Mouse (Mus musculus): Measurements from ENCODE around the gene Fbl. TPM values are rescaled to one million over a fixed set of nuclear protein-coding genes. Genes with fewer than 3 reads are reported as not detected.
"Not testable (repeated sequence)": the region's sequence is repeated elsewhere in the genome, so short reads cannot be mapped to it uniquely, and the experiment has no call there.

Gene Fbl
- 22.2 and 25.3 TPM in 2 replicates for polyA plus RNA-seq (2014; fragmentation: Nextera tagmentation; extraction: Ambion mirVana)

DNA sequence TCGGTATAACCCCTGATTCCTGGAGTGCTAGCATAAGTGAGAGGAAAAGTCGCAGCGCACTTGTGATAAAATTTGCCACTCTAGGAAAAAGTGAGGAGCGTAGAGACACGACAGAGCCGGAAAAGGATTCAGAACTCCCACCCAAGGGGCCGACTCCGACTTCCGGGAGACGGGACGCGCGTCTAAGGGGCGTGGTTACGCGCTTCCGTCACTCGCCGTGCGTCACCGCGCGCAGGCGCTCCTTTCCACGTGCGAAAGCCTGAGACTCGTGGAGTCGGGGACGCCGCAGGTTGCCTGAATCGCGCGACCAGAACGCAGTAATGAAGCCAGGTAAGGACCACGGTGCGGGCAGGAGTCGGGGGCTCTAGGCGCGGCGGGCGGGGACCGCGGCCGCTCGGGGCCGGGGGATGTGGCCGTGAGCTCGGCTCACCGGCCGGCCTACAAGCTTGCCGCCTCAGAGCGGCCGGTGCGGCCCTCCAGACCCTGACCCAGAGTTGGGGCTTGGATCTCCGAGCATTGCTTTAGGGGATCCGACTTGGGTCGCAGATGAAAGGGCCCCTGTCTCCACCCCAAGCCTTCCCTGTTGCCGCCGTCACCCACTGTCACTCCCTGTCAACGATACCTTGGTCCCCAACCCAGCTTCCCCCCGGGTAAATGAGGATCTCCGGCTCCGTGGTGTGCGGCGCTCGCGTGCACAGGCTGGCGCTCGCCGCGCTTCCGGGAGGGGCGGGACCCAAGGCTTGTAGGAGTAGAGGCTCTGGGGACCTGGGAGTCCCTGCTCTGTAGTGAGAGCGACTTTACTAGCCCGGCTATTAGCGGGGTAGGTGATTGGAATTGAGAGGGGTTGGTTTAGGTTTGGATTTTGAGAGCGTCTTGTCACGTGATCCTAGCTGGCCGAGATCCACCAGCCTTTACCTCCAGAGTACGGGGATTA lies at the start of gene Fbl:
Gene Fbl (plus strand): TSS at position 222 of the 934 bp plus-strand sequence.
- no peaks in the 10 kb centered on the region for H3K36me3 ChIP-seq (ENCODE audit: control insufficient read depth, insufficient read depth, low read length)
- H3K9ac ChIP-seq (replicated peaks; ENCODE audit: low read depth, low read length), result peak within 1 kb of the TSS; percentile 46
- peak; percentile 90 for ATAC-seq (ENCODE audit: low read depth)
- no peaks in the 10 kb centered on the region; the same call in 1 of the 2 replicates for H3K9me3 ChIP-seq (ENCODE audit: control insufficient read depth, low read length)
- H3K27ac ChIP-seq (ENCODE audit: low read depth, low read length), result peak within 1 kb of the TSS; percentile 80
- H3K4me1 ChIP-seq (ENCODE audit: control insufficient read depth, insufficient read depth, low read length), result peaks cover 23% of the 10 kb centered on the region
- H3K4me3 ChIP-seq (ENCODE audit: low read depth, low read length), result peak within 1 kb of the TSS; percentile 67
- WGBS, result 2% methylated on average over 74 of the region's 80 CpGs
- H3K27me3 ChIP-seq (ENCODE audit: control insufficient read depth, insufficient read depth, low read length), result no peaks in the 10 kb centered on the region
- H3K4me2 ChIP-seq (ENCODE audit: low read depth, low read length), result peak within 1 kb of the TSS; percentile 78

DNA sequence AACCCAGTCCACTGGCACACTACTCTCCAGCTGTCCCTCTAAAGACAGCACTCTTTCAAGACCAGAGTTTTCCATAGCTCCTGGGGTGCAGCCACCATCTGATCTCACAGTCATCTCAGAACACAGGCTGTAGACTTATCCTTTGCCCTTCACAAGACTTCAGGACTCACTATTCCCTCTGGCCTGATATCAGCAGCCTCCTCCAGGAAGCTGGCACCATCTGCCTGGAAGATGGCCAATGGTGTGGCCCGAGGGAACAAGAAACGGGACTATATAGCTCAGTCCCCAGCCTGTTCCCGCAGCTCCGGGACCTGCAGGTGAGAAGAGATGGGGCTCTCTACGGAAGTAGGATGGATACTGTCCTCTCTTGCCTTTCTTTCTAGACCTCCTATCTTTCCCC lies 40.3 kb upstream of the Fbl start, which contains the start of gene 9530053A07Rik:
Gene 9530053A07Rik (plus strand): TSS at position 301 of the 400 bp plus-strand sequence.
- 90% methylated on average over 5 of the region's 5 CpGs for WGBS
- no peak within 1 kb of the TSS for H3K4me2 ChIP-seq (ENCODE audit: low read depth, low read length)
- ATAC-seq (ENCODE audit: low read depth), result no peak
- no peaks in the 10 kb centered on the region for H3K9me3 ChIP-seq (ENCODE audit: control insufficient read depth, low read length)
- H3K36me3 ChIP-seq (ENCODE audit: control insufficient read depth, insufficient read depth, low read length), result no peaks in the 10 kb centered on the region
- H3K4me1 ChIP-seq (ENCODE audit: control insufficient read depth, insufficient read depth, low read length), result no peaks in the 10 kb centered on the region
- no peak within 1 kb of the TSS for H3K4me3 ChIP-seq (ENCODE audit: low read depth, low read length)
- H3K27ac ChIP-seq (ENCODE audit: low read depth, low read length), result no peak within 1 kb of the TSS
- no peak within 1 kb of the TSS for H3K9ac ChIP-seq (replicated peaks; ENCODE audit: low read depth, low read length)
- no peaks in the 10 kb centered on the region for H3K27me3 ChIP-seq (ENCODE audit: control insufficient read depth, insufficient read depth, low read length)

DNA sequence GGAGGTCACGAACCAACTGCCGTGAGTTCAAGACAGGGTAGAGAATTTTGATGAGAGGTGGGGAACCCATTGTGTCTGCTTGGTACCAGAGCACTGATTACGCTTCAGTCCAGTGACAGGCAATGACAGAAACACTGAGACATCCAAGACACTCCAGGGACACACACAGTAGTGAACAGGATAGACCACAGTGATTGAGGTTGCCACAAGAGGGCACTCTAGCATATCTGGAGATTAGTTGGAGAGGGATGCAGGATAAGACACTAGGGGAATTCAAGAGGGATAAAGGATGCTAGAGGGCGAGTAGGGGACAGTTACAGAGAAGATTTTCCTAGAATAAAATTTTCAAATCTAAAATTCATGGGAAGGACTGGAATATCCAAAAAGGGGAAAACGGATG lies 31.9 kb upstream of the Fbl start:
- Histone ChIP-seq H3K4me3 (ENCODE audit: low read depth, low read length) (no peak overlapping the region), H3K9ac (replicated peaks; ENCODE audit: low read depth, low read length) (no peak overlapping the region), H3K9me3 (ENCODE audit: control insufficient read depth, low read length) (no peaks in the 10 kb centered on the region), H3K36me3 (ENCODE audit: control insufficient read depth, insufficient read depth, low read length) (no peaks in the 10 kb centered on the region), H3K27me3 (ENCODE audit: control insufficient read depth, insufficient read depth, low read length) (no peaks in the 10 kb centered on the region), H3K4me2 (ENCODE audit: low read depth, low read length) (no peak overlapping the region), H3K27ac (ENCODE audit: low read depth, low read length) (no peak overlapping the region), H3K4me1 (ENCODE audit: control insufficient read depth, insufficient read depth, low read length) (no peaks in the 10 kb centered on the region)
- peak; percentile 51; the same call in 1 of the 2 replicates for ATAC-seq (ENCODE audit: low read depth)
- 60% methylated on average over 5 of the region's 5 CpGs for WGBS

DNA sequence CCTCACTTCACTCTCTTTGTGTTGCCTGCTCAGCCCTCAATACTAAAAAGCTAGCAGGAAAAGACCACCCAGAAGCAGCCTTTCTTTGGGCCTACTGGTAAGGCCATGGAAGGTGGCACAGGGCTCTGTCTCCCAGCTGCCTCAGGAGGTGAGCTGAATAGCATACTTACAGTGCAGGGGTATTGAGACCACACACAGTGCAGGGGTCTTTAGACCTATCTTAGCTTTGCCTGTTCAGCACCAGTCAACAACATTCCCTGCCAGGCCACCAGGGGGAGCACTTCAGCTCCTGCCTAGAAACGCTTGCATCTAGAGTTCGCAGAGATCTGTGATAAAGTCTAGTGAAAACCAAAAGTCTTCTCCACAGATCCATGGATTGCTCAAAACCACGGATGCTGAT lies 21.2 kb upstream of the Fbl start:
- ATAC-seq (ENCODE audit: low read depth), result peak; percentile 72; the same call in 1 of the 2 replicates
- no peak overlapping the region for H3K4me3 ChIP-seq (ENCODE audit: low read depth, low read length)
- 0 out of 2 replicates have a peak, but pooled peaks cover 2% of the 10 kb centered on the region for H3K9me3 ChIP-seq (ENCODE audit: control insufficient read depth, low read length)
- WGBS, result 23% methylated on average over 3 of the region's 3 CpGs
- H3K27me3 ChIP-seq (ENCODE audit: control insufficient read depth, insufficient read depth, low read length), result no peaks in the 10 kb centered on the region
- H3K9ac ChIP-seq (replicated peaks; ENCODE audit: low read depth, low read length), result no peak overlapping the region
- no peaks in the 10 kb centered on the region for H3K36me3 ChIP-seq (ENCODE audit: control insufficient read depth, insufficient read depth, low read length)
- no peak overlapping the region for H3K4me2 ChIP-seq (ENCODE audit: low read depth, low read length)
- H3K4me1 ChIP-seq (ENCODE audit: control insufficient read depth, insufficient read depth, low read length), result no peaks in the 10 kb centered on the region
- H3K27ac ChIP-seq (ENCODE audit: low read depth, low read length), result no peak overlapping the region

DNA sequence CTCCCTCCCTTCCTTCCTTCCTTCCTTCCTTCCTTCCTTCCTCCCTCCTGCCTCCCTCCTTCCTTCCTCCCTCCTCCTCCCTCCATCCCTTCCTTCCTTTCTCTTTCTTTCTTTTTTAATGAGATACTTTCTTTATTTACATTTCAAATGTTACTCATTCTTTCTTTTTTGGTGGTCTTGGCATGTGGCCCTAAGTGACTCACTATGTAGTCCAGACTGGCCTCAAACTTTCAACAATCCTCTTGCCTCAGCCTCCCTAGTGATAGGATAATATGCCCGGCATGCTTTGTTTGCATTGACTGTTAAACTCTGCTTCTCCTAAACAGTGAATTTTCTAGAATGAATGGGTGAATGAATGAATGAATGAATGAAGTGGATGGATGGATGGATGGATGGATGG lies 19.7 kb upstream of the Fbl start:
- Histone ChIP-seq H3K27me3 (ENCODE audit: control insufficient read depth, insufficient read depth, low read length) (no peaks in the 10 kb centered on the region), H3K4me2 (ENCODE audit: low read depth, low read length) (no peak overlapping the region), H3K9me3 (ENCODE audit: control insufficient read depth, low read length) (no peaks in the 10 kb centered on the region), H3K9ac (replicated peaks; ENCODE audit: low read depth, low read length) (no peak overlapping the region), H3K4me1 (ENCODE audit: control insufficient read depth, insufficient read depth, low read length) (no peaks in the 10 kb centered on the region), H3K27ac (ENCODE audit: low read depth, low read length) (no peak overlapping the region), H3K36me3 (ENCODE audit: control insufficient read depth, insufficient read depth, low read length) (no peaks in the 10 kb centered on the region), H3K4me3 (ENCODE audit: low read depth, low read length) (no peak overlapping the region)
- no peak for ATAC-seq (ENCODE audit: low read depth)
- WGBS, result 91% methylated on average over 1 of the region's 1 CpGs

DNA sequence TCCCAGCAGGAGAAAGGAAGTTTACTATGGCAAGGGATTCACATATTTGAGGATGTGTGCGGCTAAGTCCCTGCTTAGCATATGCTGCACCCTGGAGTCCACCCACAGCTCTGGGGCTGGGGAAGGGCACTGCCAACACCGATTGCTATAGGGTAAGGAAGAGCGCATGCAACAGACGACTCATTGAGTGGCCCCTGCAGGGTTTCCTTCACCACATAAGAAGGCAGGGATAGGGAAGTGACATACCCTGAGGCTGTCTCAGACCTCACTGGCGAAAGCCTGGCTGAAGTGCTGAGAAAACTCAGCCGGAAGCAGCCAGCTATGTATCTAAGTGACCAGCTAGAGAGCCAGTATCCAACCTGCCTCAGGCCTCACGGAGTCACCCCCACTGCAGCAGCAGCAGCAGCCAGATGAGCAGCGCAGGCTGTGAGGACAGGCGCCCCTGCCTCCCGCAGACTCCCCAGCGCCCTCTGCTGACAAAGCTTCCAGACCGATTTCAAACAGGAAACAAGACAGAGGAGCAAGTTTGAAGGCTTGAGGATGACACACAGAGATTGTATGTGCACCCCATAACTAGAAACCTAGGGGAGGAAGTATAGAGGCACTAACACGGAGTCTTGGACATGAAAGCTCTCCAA lies 17.8 kb upstream of the Fbl start:
- H3K4me3 ChIP-seq (ENCODE audit: low read depth, low read length), result no peak overlapping the region
- H3K36me3 ChIP-seq (ENCODE audit: control insufficient read depth, insufficient read depth, low read length), result no peaks in the 10 kb centered on the region
- no peaks in the 10 kb centered on the region for H3K27me3 ChIP-seq (ENCODE audit: control insufficient read depth, insufficient read depth, low read length)
- H3K4me1 ChIP-seq (ENCODE audit: control insufficient read depth, insufficient read depth, low read length), result no peaks in the 10 kb centered on the region
- no peak for ATAC-seq (ENCODE audit: low read depth)
- H3K9ac ChIP-seq (replicated peaks; ENCODE audit: low read depth, low read length), result no peak overlapping the region
- no peak overlapping the region for H3K27ac ChIP-seq (ENCODE audit: low read depth, low read length)
- H3K4me2 ChIP-seq (ENCODE audit: low read depth, low read length), result no peak overlapping the region
- H3K9me3 ChIP-seq (ENCODE audit: control insufficient read depth, low read length), result no peaks in the 10 kb centered on the region
- 18% methylated on average over 13 of the region's 13 CpGs for WGBS

DNA sequence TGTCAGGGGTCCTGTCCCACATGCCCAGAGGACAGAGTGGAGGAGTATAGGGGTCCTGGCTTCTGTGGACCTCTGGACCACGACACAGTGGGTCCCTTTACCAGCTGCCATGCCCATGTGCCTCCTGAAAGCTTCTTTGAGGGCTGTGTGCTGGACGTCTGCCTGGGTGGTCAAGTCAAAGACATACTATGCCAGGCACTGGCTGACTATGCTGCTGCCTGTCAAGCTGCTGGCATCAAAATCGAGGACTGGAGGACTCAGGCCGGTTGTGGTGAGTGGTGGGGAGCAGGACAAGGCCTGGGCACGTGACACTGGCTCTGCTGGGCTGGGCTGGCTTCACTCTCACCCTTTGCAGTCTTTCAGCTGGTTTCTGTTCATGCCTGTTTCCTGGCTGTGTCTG lies 15.9 kb upstream of the Fbl start:
- ATAC-seq (ENCODE audit: low read depth); H3K4me2 ChIP-seq (ENCODE audit: low read depth, low read length); H3K4me1 ChIP-seq (ENCODE audit: control insufficient read depth, insufficient read depth, low read length); H3K27me3 ChIP-seq (ENCODE audit: control insufficient read depth, insufficient read depth, low read length); H3K4me3 ChIP-seq (ENCODE audit: low read depth, low read length); H3K9ac ChIP-seq (replicated peaks; ENCODE audit: low read depth, low read length); H3K27ac ChIP-seq (ENCODE audit: low read depth, low read length); H3K9me3 ChIP-seq (ENCODE audit: control insufficient read depth, low read length); H3K36me3 ChIP-seq (ENCODE audit: control insufficient read depth, insufficient read depth, low read length): not testable (repeated sequence)
- WGBS, result 53% methylated on average over 5 of the region's 5 CpGs

DNA sequence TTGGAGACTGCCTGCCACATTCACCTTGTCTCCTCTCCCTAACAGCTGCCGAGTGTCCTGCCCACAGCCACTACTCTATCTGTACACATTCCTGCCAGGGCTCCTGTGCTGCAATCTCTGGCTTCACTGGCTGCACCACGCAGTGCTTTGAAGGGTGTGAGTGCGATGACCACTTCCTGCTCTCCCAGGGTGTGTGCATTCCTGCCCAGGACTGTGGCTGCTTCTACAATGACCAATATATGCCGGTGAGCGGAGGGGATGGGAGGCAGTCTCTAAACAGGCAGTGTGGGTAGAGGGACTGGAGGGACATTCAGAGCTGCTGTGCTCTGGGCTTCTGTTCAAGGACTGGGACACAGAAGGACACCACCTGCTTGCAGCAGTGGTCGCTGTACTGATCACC lies 10.2 kb upstream of the Fbl start:
- no peak overlapping the region for H3K9ac ChIP-seq (replicated peaks; ENCODE audit: low read depth, low read length)
- ATAC-seq (ENCODE audit: low read depth), result no peak
- no peak overlapping the region for H3K27ac ChIP-seq (ENCODE audit: low read depth, low read length)
- H3K36me3 ChIP-seq (ENCODE audit: control insufficient read depth, insufficient read depth, low read length), result no peaks in the 10 kb centered on the region
- H3K27me3 ChIP-seq (ENCODE audit: control insufficient read depth, insufficient read depth, low read length), result no peaks in the 10 kb centered on the region
- H3K4me3 ChIP-seq (ENCODE audit: low read depth, low read length), result no peak overlapping the region
- no peaks in the 10 kb centered on the region for H3K9me3 ChIP-seq (ENCODE audit: control insufficient read depth, low read length)
- H3K4me2 ChIP-seq (ENCODE audit: low read depth, low read length), result no peak overlapping the region
- 63% methylated on average over 6 of the region's 6 CpGs for WGBS
- H3K4me1 ChIP-seq (ENCODE audit: control insufficient read depth, insufficient read depth, low read length), result no peaks in the 10 kb centered on the region

DNA sequence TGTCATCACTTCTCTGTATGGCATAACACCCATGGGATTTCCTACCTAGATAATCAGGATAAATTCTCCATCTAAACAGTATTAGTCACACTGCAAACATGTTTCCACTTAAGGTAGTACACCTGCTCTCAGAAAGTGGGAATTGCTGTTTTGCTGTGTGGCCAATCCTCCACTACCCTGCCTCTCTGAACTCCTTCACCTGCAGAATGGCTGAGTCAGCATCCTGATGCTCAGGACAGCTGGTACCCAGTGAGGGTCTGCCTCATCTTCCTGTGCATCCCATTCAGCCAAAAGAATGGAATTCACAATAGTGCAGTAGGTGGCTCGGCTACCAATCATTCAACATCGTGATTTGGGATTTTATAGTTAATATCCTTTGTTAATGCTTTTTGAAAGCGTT lies 9.6 kb upstream of the Fbl start:
- H3K9ac ChIP-seq (replicated peaks; ENCODE audit: low read depth, low read length), result no peak overlapping the region
- H3K27me3 ChIP-seq (ENCODE audit: control insufficient read depth, insufficient read depth, low read length), result no peaks in the 10 kb centered on the region
- H3K27ac ChIP-seq (ENCODE audit: low read depth, low read length), result no peak overlapping the region
- H3K4me2 ChIP-seq (ENCODE audit: low read depth, low read length), result no peak overlapping the region
- WGBS, result 85% methylated on average over 3 of the region's 3 CpGs
- H3K9me3 ChIP-seq (ENCODE audit: control insufficient read depth, low read length), result no peaks in the 10 kb centered on the region
- ATAC-seq (ENCODE audit: low read depth), result no peak
- no peaks in the 10 kb centered on the region for H3K4me1 ChIP-seq (ENCODE audit: control insufficient read depth, insufficient read depth, low read length)
- no peaks in the 10 kb centered on the region for H3K36me3 ChIP-seq (ENCODE audit: control insufficient read depth, insufficient read depth, low read length)
- no peak overlapping the region for H3K4me3 ChIP-seq (ENCODE audit: low read depth, low read length)
